Mouse (Mus musculus): Measurements from ENCODE around the gene Adamts18.

GRCm38 (mm10) chr8:113848081-113848652 lies 371 bp downstream of the Adamts18 start:
- TF ChIP-seq POLR2A (IDR thresholded peaks at IDR 0.05; ENCODE audit: borderline replicate concordance, low read depth, low read length) = no peak
- no peak for TF ChIP-seq CTCF (IDR thresholded peaks at IDR 0.05; ENCODE audit: low read depth, low read length)

Measured in bone marrow macrophage, adult 2 months (primary cell).